Mouse (Mus musculus): ENCODE results near the gene Ccdc93. TPM values are rescaled to one million over a fixed set of nuclear protein-coding genes. Genes with fewer than 3 reads are reported as not detected.

Gene Ccdc93
- total RNA-seq, 2 experiments from 2014 or later, result 19.3 to 24.7 TPM

GRCm38 (mm10) chr1:121440535-121441381 is 9.9 kb downstream of the Ccdc93 start:
- intact Hi-C loops (cut with DNase I), result loop anchor here (5.0 kb wide), 1 partner anchor 112 kb away; no protein-coding TSS in a partner anchor
- peak; percentile 75 to 82 for DNase-seq (ENCODE audit: low spot score in 2 of 2)

GRCm38 (mm10) chr1:121444147-121444546 is 13.3 kb downstream of the Ccdc93 start:
- no peak for DNase-seq (ENCODE audit: low spot score in 2 of 2)
- intact Hi-C loops (cut with DNase I), result loop anchor here (5.0 kb wide), 1 partner anchor 108 kb away; no protein-coding TSS in a partner anchor

- DNase-seq (ENCODE audit: low spot score in 2 of 2), result peak in 1 of 2 experiments; percentile 60
- intact Hi-C loops (cut with DNase I), result no loop called here
Measured at GRCm38 (mm10) chr1:121447216-121447615, 16.4 kb downstream of the Ccdc93 start.

- DNase-seq (ENCODE audit: low spot score in 2 of 2), result no peak
- intact Hi-C loops (cut with DNase I), result no loop called here
Measured at GRCm38 (mm10) chr1:121448166-121448565, 17.3 kb downstream of the Ccdc93 start.

- intact Hi-C loops (cut with DNase I), result no loop called here
- no peak for DNase-seq (ENCODE audit: low spot score in 2 of 2)
Measured at GRCm38 (mm10) chr1:121451009-121451408, 20.2 kb downstream of the Ccdc93 start.

- peak in 1 of 2 experiments; percentile 8 for DNase-seq (ENCODE audit: low spot score in 2 of 2)
- intact Hi-C loops (cut with DNase I), result no loop called here
Measured at GRCm38 (mm10) chr1:121452498-121452897, 21.6 kb downstream of the Ccdc93 start.

GRCm38 (mm10) chr1:121453053-121453452 is 22.2 kb downstream of the Ccdc93 start:
- intact Hi-C loops (cut with DNase I), result no loop called here

GRCm38 (mm10) chr1:121454951-121455350 is 24.1 kb downstream of the Ccdc93 start:
- DNase-seq (ENCODE audit: low spot score in 2 of 2), result no peak
- intact Hi-C loops (cut with DNase I), result no loop called here

More at GRCm38 (mm10) chr1:121453053-121453452, 22.2 kb downstream of the Ccdc93 start:
- DNase-seq (ENCODE audit: low spot score in 2 of 2), result no peak

GRCm38 (mm10) chr1:121460077-121460476 is 29.2 kb downstream of the Ccdc93 start:
- DNase-seq (ENCODE audit: low spot score in 2 of 2), result peak in 1 of 2 experiments; percentile 46
- intact Hi-C loops (cut with DNase I), result no loop called here

- no peak for DNase-seq (ENCODE audit: low spot score in 2 of 2)
- intact Hi-C loops (cut with DNase I), result no loop called here
Measured at GRCm38 (mm10) chr1:121461895-121462294, 31.0 kb downstream of the Ccdc93 start.

GRCm38 (mm10) chr1:121462643-121463042 is 31.8 kb downstream of the Ccdc93 start:
- intact Hi-C loops (cut with DNase I), result no loop called here

GRCm38 (mm10) chr1:121463806-121464205 is 33.0 kb downstream of the Ccdc93 start:
- no peak for DNase-seq (ENCODE audit: low spot score in 2 of 2)
- intact Hi-C loops (cut with DNase I), result no loop called here

More at GRCm38 (mm10) chr1:121462643-121463042, 31.8 kb downstream of the Ccdc93 start:
- DNase-seq (ENCODE audit: low spot score in 2 of 2), result no peak

GRCm38 (mm10) chr1:121466276-121466675 is 35.4 kb downstream of the Ccdc93 start:
- intact Hi-C loops (cut with DNase I), result no loop called here
- no peak for DNase-seq (ENCODE audit: low spot score in 2 of 2)

GRCm38 (mm10) chr1:121468271-121468670 is 37.4 kb downstream of the Ccdc93 start:
- intact Hi-C loops (cut with DNase I), result no loop called here

GRCm38 (mm10) chr1:121471503-121471902 is 40.7 kb downstream of the Ccdc93 start:
- no peak for DNase-seq (ENCODE audit: low spot score in 2 of 2)
- intact Hi-C loops (cut with DNase I), result no loop called here

More at GRCm38 (mm10) chr1:121468271-121468670, 37.4 kb downstream of the Ccdc93 start:
- no peak for DNase-seq (ENCODE audit: low spot score in 2 of 2)

GRCm38 (mm10) chr1:121477716-121478115 is 46.9 kb downstream of the Ccdc93 start:
- DNase-seq (ENCODE audit: low spot score in 2 of 2), result no peak
- intact Hi-C loops (cut with DNase I), result no loop called here

- intact Hi-C loops (cut with DNase I), result no loop called here
- peak; percentile 39 to 65 for DNase-seq (ENCODE audit: low spot score in 2 of 2)
Measured at GRCm38 (mm10) chr1:121478284-121478980, 47.6 kb downstream of the Ccdc93 start.

GRCm38 (mm10) chr1:121479403-121479802 is 48.6 kb downstream of the Ccdc93 start:
- intact Hi-C loops (cut with DNase I), result no loop called here
- DNase-seq (ENCODE audit: low spot score in 2 of 2), result no peak

- intact Hi-C loops (cut with DNase I), result no loop called here
- no peak for DNase-seq (ENCODE audit: low spot score in 2 of 2)
Measured at GRCm38 (mm10) chr1:121483091-121483490, 52.2 kb downstream of the Ccdc93 start.

GRCm38 (mm10) chr1:121486803-121487202 is 56.0 kb downstream of the Ccdc93 start:
- no peak for DNase-seq (ENCODE audit: low spot score in 2 of 2)
- intact Hi-C loops (cut with DNase I), result no loop called here

All from left cerebral cortex, postnatal 25 days (tissue).